Mouse (Mus musculus): ENCODE measurements around the gene Ccdc158. TPM values are rescaled to one million over a fixed set of nuclear protein-coding genes. Genes with fewer than 3 reads are reported as not detected.

Gene Ccdc158
- polyA plus RNA-seq, 1 experiment from 2014 or later = 1.1 TPM

DNA sequence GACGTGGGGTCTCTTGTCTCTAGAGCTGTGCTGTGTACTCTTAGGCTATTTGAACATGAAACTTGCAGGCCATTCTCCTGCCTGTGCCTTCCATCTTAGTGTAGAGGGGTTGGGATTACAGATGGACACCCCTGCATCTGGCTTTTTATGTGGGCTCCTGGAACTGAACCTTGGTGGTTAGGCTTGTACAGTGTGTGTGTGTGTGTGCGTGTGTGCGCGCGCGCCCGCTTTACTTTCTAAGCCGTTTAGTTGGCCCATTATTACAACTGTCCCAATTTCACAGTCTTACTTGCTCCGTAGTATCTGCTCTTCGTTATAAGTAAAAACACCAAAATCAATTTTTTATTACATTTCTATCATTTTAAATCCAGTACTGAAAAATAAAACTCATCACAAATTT lies 6.8 kb upstream of the Ccdc158 start:
- no peak for ATAC-seq (ENCODE audit: low FRiP score, low TSS enrichment)
- WGBS = 92% methylated on average over 10 of the region's 10 CpGs
- no peaks in the 10 kb centered on the region; the same call in 1 of the 2 replicates for H3K4me1 ChIP-seq (ENCODE audit: control insufficient read depth, insufficient read depth, low read length)

DNA sequence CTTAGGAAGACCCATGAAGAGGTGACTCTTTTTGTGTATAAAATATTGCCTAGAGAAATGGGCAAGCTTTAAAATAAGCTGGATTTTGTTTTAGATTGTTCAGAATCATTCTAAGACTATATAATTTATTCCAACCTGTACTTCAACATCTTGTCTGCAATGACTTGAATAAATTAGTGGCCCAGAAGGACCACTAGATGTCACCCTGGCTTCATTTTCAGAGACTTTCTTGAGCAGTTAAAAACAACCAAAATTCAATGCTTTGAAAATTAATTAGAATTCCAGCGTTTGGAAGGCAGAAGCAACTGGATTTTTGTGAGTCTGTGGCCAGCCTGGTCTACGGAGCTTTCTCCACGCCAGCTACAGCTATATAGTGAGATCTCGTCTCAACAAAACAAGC lies 4.4 kb upstream of the Ccdc158 start:
- H3K4me3 ChIP-seq (ENCODE audit: low read length) = no peak overlapping the region
- no peak for ATAC-seq (ENCODE audit: low FRiP score, low TSS enrichment)

More for the DNA sequence above, 6.8 kb upstream of the Ccdc158 start:
- Histone ChIP-seq H3K27me3 (ENCODE audit: control insufficient read depth, insufficient read depth, low read length) (peaks cover 6% of the 10 kb centered on the region; the same call in 1 of the 2 replicates), H3K9me3 (ENCODE audit: control insufficient read depth, low read length) (no peaks in the 10 kb centered on the region), H3K27ac (ENCODE audit: low read depth, low read length) (no peak overlapping the region), H3K9ac (ENCODE audit: low read depth, low read length) (no peak overlapping the region), H3K36me3 (ENCODE audit: control insufficient read depth, insufficient read depth, low read length) (no peaks in the 10 kb centered on the region), H3K4me3 (ENCODE audit: low read length) (no peak overlapping the region), H3K4me2 (replicated peaks; ENCODE audit: low read depth, low read length) (no peak overlapping the region)

DNA sequence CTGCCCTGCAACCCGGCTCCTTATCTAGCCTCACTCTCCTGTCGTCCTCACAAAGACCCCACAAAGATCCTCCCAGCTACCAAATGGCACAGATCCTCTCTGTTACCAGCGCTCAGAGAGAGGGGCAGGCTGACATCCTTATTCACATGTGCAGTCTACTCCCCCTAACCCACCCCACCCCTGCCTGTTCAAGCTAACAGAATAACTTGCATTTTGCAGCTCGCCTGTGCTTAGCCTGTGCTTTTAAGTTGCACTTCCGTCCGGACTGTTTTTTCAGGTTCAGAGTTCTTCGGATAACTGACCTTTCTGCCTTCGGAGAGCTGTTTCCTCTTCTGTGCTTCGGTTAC lies 476 bp upstream of the Ccdc158 start:
- Histone ChIP-seq H3K27me3 (ENCODE audit: control insufficient read depth, insufficient read depth, low read length) (no peaks in the 10 kb centered on the region), H3K4me1 (ENCODE audit: control insufficient read depth, insufficient read depth, low read length) (0 out of 2 replicates have a peak, but pooled peaks cover 12% of the 10 kb centered on the region), H3K4me2 (replicated peaks; ENCODE audit: low read depth, low read length) (peak overlapping the region; percentile 79), H3K27ac (ENCODE audit: low read depth, low read length) (no peak overlapping the region), H3K36me3 (ENCODE audit: control insufficient read depth, insufficient read depth, low read length) (no peaks in the 10 kb centered on the region), H3K9me3 (ENCODE audit: control insufficient read depth, low read length) (no peaks in the 10 kb centered on the region), H3K4me3 (ENCODE audit: low read length) (peak overlapping the region; percentile 44), H3K9ac (ENCODE audit: low read depth, low read length) (peak overlapping the region; percentile 32; the same call in 1 of the 2 replicates)
- ATAC-seq (ENCODE audit: low FRiP score, low TSS enrichment) = no peak
- under 1% methylated on average over 9 of the region's 9 CpGs for WGBS

More for the DNA sequence above, 4.4 kb upstream of the Ccdc158 start:
- Histone ChIP-seq H3K27ac (ENCODE audit: low read depth, low read length) (no peak overlapping the region), H3K27me3 (ENCODE audit: control insufficient read depth, insufficient read depth, low read length) (peaks cover 6% of the 10 kb centered on the region; the same call in 1 of the 2 replicates), H3K36me3 (ENCODE audit: control insufficient read depth, insufficient read depth, low read length) (no peaks in the 10 kb centered on the region), H3K9ac (ENCODE audit: low read depth, low read length) (no peak overlapping the region), H3K4me2 (replicated peaks; ENCODE audit: low read depth, low read length) (no peak overlapping the region), H3K9me3 (ENCODE audit: control insufficient read depth, low read length) (no peaks in the 10 kb centered on the region), H3K4me1 (ENCODE audit: control insufficient read depth, insufficient read depth, low read length) (peaks cover 12% of the 10 kb centered on the region; the same call in 1 of the 2 replicates)
- WGBS = 37% methylated on average over 4 of the region's 4 CpGs

DNA sequence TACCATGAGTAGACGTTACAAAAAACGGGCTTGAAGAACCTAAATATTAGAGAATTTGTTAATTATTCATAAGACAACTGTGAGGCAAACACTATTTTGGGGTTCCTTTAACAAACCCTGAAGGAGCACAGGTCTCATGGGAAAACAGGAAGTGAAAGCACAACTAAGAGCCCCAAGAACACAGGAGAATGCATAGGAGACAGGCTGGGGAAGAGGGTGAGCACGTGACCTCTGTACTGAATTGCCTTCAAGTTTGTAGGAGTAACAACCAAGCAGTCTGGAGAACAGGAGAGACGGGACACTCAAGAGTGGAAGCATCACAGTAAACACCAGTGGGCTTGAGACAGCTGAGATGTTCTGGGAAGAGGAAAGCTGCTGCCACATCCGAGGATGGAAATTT lies 8.2 kb downstream of the Ccdc158 start:
- ATAC-seq (ENCODE audit: low FRiP score, low TSS enrichment) = no peak
- Histone ChIP-seq H3K27ac (ENCODE audit: low read depth, low read length) (no peak overlapping the region), H3K4me1 (ENCODE audit: control insufficient read depth, insufficient read depth, low read length) (no peaks in the 10 kb centered on the region), H3K4me2 (replicated peaks; ENCODE audit: low read depth, low read length) (no peak overlapping the region), H3K36me3 (ENCODE audit: control insufficient read depth, insufficient read depth, low read length) (no peaks in the 10 kb centered on the region), H3K27me3 (ENCODE audit: control insufficient read depth, insufficient read depth, low read length) (no peaks in the 10 kb centered on the region), H3K9me3 (ENCODE audit: control insufficient read depth, low read length) (no peaks in the 10 kb centered on the region), H3K4me3 (ENCODE audit: low read length) (no peak overlapping the region), H3K9ac (ENCODE audit: low read depth, low read length) (no peak overlapping the region)
- WGBS = 75% methylated on average over 5 of the region's 5 CpGs

DNA sequence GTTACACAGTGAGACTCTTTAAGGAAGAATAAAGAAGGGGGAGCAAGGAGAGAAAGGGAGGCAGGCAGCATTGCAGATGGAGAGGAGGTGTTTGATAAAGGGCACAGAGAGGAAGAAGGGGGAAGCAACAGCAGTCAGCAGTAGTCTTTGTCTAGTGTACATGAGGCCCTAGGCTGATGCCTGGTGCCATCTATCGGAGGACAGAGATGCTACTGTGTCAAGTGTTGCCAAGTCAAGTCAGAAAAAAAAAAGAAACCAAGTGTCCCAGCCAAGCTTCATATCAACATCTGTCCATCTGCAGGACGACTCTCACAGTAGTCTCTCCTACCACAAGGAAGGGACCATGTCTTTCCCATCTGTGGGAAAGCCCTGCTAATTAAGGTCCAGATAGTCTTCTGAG lies 10.8 kb downstream of the Ccdc158 start:
- Histone ChIP-seq H3K36me3 (ENCODE audit: control insufficient read depth, insufficient read depth, low read length) (no peaks in the 10 kb centered on the region), H3K27ac (ENCODE audit: low read depth, low read length) (no peak overlapping the region), H3K27me3 (ENCODE audit: control insufficient read depth, insufficient read depth, low read length) (no peaks in the 10 kb centered on the region), H3K9me3 (ENCODE audit: control insufficient read depth, low read length) (no peaks in the 10 kb centered on the region), H3K4me3 (ENCODE audit: low read length) (no peak overlapping the region), H3K4me2 (replicated peaks; ENCODE audit: low read depth, low read length) (no peak overlapping the region), H3K4me1 (ENCODE audit: control insufficient read depth, insufficient read depth, low read length) (no peaks in the 10 kb centered on the region), H3K9ac (ENCODE audit: low read depth, low read length) (no peak overlapping the region)
- no peak for ATAC-seq (ENCODE audit: low FRiP score, low TSS enrichment)
- WGBS = 69% methylated on average over 2 of the region's 2 CpGs

DNA sequence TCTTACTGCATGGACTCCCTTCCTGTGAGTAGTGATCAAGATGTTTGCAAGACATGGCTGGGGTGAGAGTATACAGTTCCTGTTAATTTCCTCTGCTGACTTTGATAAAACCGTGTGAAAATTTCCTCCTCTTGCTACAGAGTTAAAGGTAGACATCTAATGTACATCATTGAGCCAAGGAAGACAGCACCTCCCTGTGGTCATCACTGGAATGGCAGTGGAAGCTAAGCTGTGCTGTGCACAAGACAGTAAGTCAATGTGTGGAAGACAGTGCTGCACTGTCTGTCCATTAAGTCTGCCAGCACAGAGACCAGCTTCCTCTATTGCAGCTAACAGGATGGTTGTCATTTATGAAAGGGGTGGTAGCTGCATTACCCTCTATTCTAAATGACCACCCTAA lies 18.8 kb downstream of the Ccdc158 start:
- 14% methylated on average over 1 of the region's 1 CpGs for WGBS
- H3K27me3 ChIP-seq (ENCODE audit: control insufficient read depth, insufficient read depth, low read length) = no peaks in the 10 kb centered on the region
- no peak overlapping the region for H3K4me2 ChIP-seq (replicated peaks; ENCODE audit: low read depth, low read length)
- no peak overlapping the region for H3K4me3 ChIP-seq (ENCODE audit: low read length)
- no peaks in the 10 kb centered on the region for H3K36me3 ChIP-seq (ENCODE audit: control insufficient read depth, insufficient read depth, low read length)
- no peak overlapping the region for H3K27ac ChIP-seq (ENCODE audit: low read depth, low read length)
- H3K9me3 ChIP-seq (ENCODE audit: control insufficient read depth, low read length) = no peaks in the 10 kb centered on the region
- H3K4me1 ChIP-seq (ENCODE audit: control insufficient read depth, insufficient read depth, low read length) = no peaks in the 10 kb centered on the region
- no peak overlapping the region for H3K9ac ChIP-seq (ENCODE audit: low read depth, low read length)
- ATAC-seq (ENCODE audit: low FRiP score, low TSS enrichment) = no peak; the same call in 1 of the 2 replicates

DNA sequence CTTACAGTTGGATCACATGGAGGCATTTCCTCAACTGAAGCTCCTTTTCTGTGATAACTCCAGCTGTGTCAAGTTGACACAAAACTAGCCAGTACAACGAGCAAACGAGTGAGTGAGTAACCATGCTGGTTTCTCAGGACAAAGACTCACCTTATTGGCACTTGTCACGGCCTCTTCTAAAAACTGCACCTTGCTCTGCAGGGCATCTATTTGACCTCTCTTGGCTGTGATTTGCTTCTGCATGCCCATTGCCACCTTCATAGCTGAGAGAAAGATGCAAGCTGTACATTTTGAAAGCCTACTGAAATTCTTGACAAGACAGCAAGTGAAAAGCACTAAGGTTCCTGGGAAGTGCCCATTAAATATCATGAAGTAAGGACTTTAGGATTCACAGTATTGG lies 34.2 kb downstream of the Ccdc158 start:
- no peaks in the 10 kb centered on the region for H3K36me3 ChIP-seq (ENCODE audit: control insufficient read depth, insufficient read depth, low read length)
- no peak overlapping the region for H3K9ac ChIP-seq (ENCODE audit: low read depth, low read length)
- WGBS = 86% methylated on average over 3 of the region's 3 CpGs
- H3K4me3 ChIP-seq (ENCODE audit: low read length) = no peak overlapping the region
- H3K4me2 ChIP-seq (replicated peaks; ENCODE audit: low read depth, low read length) = no peak overlapping the region
- H3K27me3 ChIP-seq (ENCODE audit: control insufficient read depth, insufficient read depth, low read length) = no peaks in the 10 kb centered on the region
- H3K4me1 ChIP-seq (ENCODE audit: control insufficient read depth, insufficient read depth, low read length) = no peaks in the 10 kb centered on the region
- no peak for ATAC-seq (ENCODE audit: low FRiP score, low TSS enrichment)
- H3K27ac ChIP-seq (ENCODE audit: low read depth, low read length) = no peak overlapping the region
- no peaks in the 10 kb centered on the region for H3K9me3 ChIP-seq (ENCODE audit: control insufficient read depth, low read length)

DNA sequence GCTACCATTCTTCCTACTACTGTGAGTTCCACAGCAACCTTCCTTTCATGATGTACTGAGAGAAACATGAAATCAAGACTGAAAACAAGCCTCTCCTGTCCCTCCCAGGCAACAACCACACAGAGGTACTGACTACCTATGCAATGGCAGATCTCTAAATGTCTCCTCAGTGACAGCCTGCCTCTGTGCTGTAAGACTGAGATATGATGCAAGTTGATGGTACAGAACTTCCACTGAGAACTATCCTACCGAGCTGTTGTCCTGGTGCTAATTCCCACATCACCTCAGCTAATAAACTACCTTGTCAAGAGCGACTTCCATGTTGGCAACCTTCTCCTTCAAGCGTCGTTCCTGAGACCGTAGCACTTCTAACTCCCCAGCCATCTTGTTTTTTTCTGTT lies 39.2 kb downstream of the Ccdc158 start:
- H3K4me2 ChIP-seq (replicated peaks; ENCODE audit: low read depth, low read length) = no peak overlapping the region
- H3K9me3 ChIP-seq (ENCODE audit: control insufficient read depth, low read length) = no peaks in the 10 kb centered on the region
- H3K4me1 ChIP-seq (ENCODE audit: control insufficient read depth, insufficient read depth, low read length) = no peaks in the 10 kb centered on the region
- no peak for ATAC-seq (ENCODE audit: low FRiP score, low TSS enrichment)
- H3K4me3 ChIP-seq (ENCODE audit: low read length) = no peak overlapping the region
- no peak overlapping the region for H3K27ac ChIP-seq (ENCODE audit: low read depth, low read length)
- no peaks in the 10 kb centered on the region for H3K36me3 ChIP-seq (ENCODE audit: control insufficient read depth, insufficient read depth, low read length)
- 79% methylated on average over 5 of the region's 5 CpGs for WGBS
- H3K27me3 ChIP-seq (ENCODE audit: control insufficient read depth, insufficient read depth, low read length) = no peaks in the 10 kb centered on the region
- no peak overlapping the region for H3K9ac ChIP-seq (ENCODE audit: low read depth, low read length)

DNA sequence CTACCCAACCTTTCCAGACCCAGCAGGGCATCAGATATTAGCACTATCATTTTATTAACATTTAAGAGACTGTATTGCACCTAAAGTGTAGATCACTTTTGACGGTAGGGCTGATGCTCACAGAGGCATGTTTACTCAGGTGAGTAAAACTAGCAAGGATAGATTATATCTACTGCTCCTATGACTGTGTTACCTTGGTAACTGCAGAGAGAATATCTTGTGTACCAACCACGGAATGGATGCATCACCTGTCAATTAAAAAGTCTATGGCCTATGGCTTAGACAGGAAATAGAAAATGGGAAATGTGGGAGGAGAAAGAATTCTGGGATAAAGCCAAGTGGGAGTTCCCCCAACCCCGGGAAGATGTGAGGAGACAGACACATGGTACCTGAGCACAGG lies 40.2 kb downstream of the Ccdc158 start:
- Histone ChIP-seq H3K4me3 (ENCODE audit: low read length) (no peak overlapping the region), H3K9me3 (ENCODE audit: control insufficient read depth, low read length) (no peaks in the 10 kb centered on the region), H3K27ac (ENCODE audit: low read depth, low read length) (no peak overlapping the region), H3K36me3 (ENCODE audit: control insufficient read depth, insufficient read depth, low read length) (no peaks in the 10 kb centered on the region), H3K4me1 (ENCODE audit: control insufficient read depth, insufficient read depth, low read length) (no peaks in the 10 kb centered on the region), H3K9ac (ENCODE audit: low read depth, low read length) (no peak overlapping the region), H3K27me3 (ENCODE audit: control insufficient read depth, insufficient read depth, low read length) (no peaks in the 10 kb centered on the region), H3K4me2 (replicated peaks; ENCODE audit: low read depth, low read length) (no peak overlapping the region)
- WGBS = 75% methylated on average over 3 of the region's 3 CpGs
- no peak for ATAC-seq (ENCODE audit: low FRiP score, low TSS enrichment)

Measured in kidney, embryonic 14.5 days (tissue).